Mouse (Mus musculus): ENCODE results near the gene Anp32e.
A peak's percentile ranks its signal among the peaks of the same experiment; 100 is the strongest.
"Not testable (repeated sequence)": the region's sequence is repeated elsewhere in the genome, so short reads cannot be mapped to it uniquely, and the experiment has no call there.

The Anp32e gene

GRCm38 (mm10) chr3:95944742-95945141 is 15.7 kb downstream of the Anp32e start:
- DNase-seq = no peak

GRCm38 (mm10) chr3:95945731-95946240 is 16.7 kb downstream of the Anp32e start:
- no peak for DNase-seq

- no peak for DNase-seq
These were observed 19.3 kb downstream of the Anp32e start for GRCm38 (mm10) chr3:95948325-95948724.

- peak; percentile 97 for DNase-seq
These were observed 21.9 kb downstream of the Anp32e start for GRCm38 (mm10) chr3:95950763-95951551.

GRCm38 (mm10) chr3:95951566-95951965 is 22.5 kb downstream of the Anp32e start:
- DNase-seq = not testable (repeated sequence)

- DNase-seq = peak; percentile 46
These were observed 24.0 kb downstream of the Anp32e start for GRCm38 (mm10) chr3:95953023-95953422.

GRCm38 (mm10) chr3:95953522-95953921 is 24.5 kb downstream of the Anp32e start:
- no peak for DNase-seq

- DNase-seq = not testable (repeated sequence)
These were observed 25.7 kb downstream of the Anp32e start for GRCm38 (mm10) chr3:95954648-95955173.

- no peak for DNase-seq
These were observed 26.3 kb downstream of the Anp32e start for GRCm38 (mm10) chr3:95955318-95955717.

- DNase-seq = no peak
These were observed 28.5 kb downstream of the Anp32e start for GRCm38 (mm10) chr3:95957359-95958148.

- DNase-seq = peak; percentile 62
These were observed 30.0 kb downstream of the Anp32e start for GRCm38 (mm10) chr3:95959082-95959481.

- peak; percentile 54 for DNase-seq
These were observed 30.8 kb downstream of the Anp32e start for GRCm38 (mm10) chr3:95959807-95960206.

GRCm38 (mm10) chr3:95962182-95962581 is 33.1 kb downstream of the Anp32e start:
- DNase-seq = not testable (repeated sequence)

- DNase-seq = no peak
These were observed 34.2 kb downstream of the Anp32e start for GRCm38 (mm10) chr3:95963230-95963629.

- no peak for DNase-seq
These were observed 34.6 kb downstream of the Anp32e start for GRCm38 (mm10) chr3:95963681-95964080.

GRCm38 (mm10) chr3:95965518-95966451 is 36.7 kb downstream of the Anp32e start:
- DNase-seq = peak; percentile 78

GRCm38 (mm10) chr3:95969277-95969676 is 40.2 kb downstream of the Anp32e start:
- no peak for DNase-seq

GRCm38 (mm10) chr3:95970661-95971060 is 41.6 kb downstream of the Anp32e start:
- DNase-seq = not testable (repeated sequence)

- no peak for DNase-seq
These were observed 43.3 kb downstream of the Anp32e start for GRCm38 (mm10) chr3:95972251-95972872.

- peak; percentile 93 for DNase-seq
These were observed 44.0 kb downstream of the Anp32e start for GRCm38 (mm10) chr3:95972873-95973634.

GRCm38 (mm10) chr3:95977079-95977478 is 48.0 kb downstream of the Anp32e start:
- no peak for DNase-seq
